Mouse (Mus musculus) bone marrow, adult 2 months (tissue): Measurements from ENCODE around the gene Tmod2.

ENCODE experiments used
- CTCF ChIP-seq: fragments of 200-500 bp; IDR thresholded peaks from 2 replicates; pipeline ENCODE4 v1.5.1; 2011; ENCODE audit warnings: low read length, control low read depth; ENCODE audit not compliant: control insufficient read depth, insufficient read depth
- POLR2A ChIP-seq: fragments of 200-500 bp; IDR thresholded peaks from 2 replicates; pipeline ENCODE4 v1.6.1; 2011; ENCODE audit warnings: low read depth, mild to moderate bottlenecking, control low read depth, low read length, borderline replicate concordance; ENCODE audit not compliant: control insufficient read depth

DNA sequence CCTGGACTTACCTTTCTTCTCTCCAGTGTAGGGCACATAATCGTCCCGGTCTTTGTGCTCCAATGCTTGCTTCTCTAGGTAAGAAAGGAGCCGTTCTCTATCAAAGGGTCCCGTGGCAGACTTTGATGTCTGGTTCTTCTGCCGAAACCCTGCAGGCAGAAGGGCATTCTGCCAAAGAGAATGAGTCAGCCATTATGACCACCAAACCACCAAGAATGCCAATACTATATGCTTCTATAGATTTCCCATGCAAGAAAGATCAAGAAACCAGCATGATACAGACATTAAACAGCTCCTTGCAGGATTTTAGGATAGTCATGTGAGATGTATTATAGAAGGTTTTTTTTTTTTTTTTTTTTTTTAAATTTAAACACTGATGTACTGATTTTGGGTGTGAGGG, 81.8 kb downstream of the Tmod2 start:
- TF ChIP-seq CTCF (no peak), POLR2A (no peak)
